Mouse (Mus musculus): ENCODE measurements around the gene Tmem182. TPM values are rescaled to one million over a fixed set of nuclear protein-coding genes. Genes with fewer than 3 reads are reported as not detected.

Tmem182 gene
- polyA plus RNA-seq, 1 experiment: 0.35 TPM

- Histone ChIP-seq H3K36me3 (ENCODE audit: control insufficient read depth, insufficient read depth) (no peaks in the 10 kb centered on the region), H3K27me3 (ENCODE audit: control insufficient read depth, insufficient read depth, insufficient read length) (no peaks in the 10 kb centered on the region), H3K4me3 (ENCODE audit: insufficient read depth, poor library complexity, severe bottlenecking) (no peak overlapping the region), H3K79me2 (ENCODE audit: control insufficient read depth, insufficient read depth) (no peaks in the 10 kb centered on the region), H3ac (ENCODE audit: control insufficient read depth, insufficient read length, low read depth) (no peak overlapping the region), H3K79me3 (ENCODE audit: low read depth) (no peaks in the 10 kb centered on the region)
- no peak for TF ChIP-seq CTCF (IDR thresholded peaks at IDR 0.05; ENCODE audit: control insufficient read depth, insufficient read depth, insufficient read length)
- no peak for TF ChIP-seq MYOD1 (IDR thresholded peaks at IDR 0.05; ENCODE audit: control insufficient read depth, insufficient read length, low read depth)
- no peak for TF ChIP-seq CEBPB (IDR thresholded peaks at IDR 0.05; ENCODE audit: low read depth)
- TF ChIP-seq MAX (IDR thresholded peaks at IDR 0.05): no peak
Observed at GRCm38 (mm10) chr1:40884943-40885342, 79.5 kb downstream of the Tmem182 start.

GRCm38 (mm10) chr1:40887673-40888072, 82.3 kb downstream of the Tmem182 start:
- TF ChIP-seq CEBPB (IDR thresholded peaks at IDR 0.05; ENCODE audit: low read depth): no peak
- TF ChIP-seq MYOG (IDR thresholded peaks at IDR 0.05; ENCODE audit: control insufficient read depth, extremely low read depth, insufficient read length): no peak
- no peak for TF ChIP-seq FOSL1 (IDR thresholded peaks at IDR 0.05; ENCODE audit: insufficient read depth, low read length, poor library complexity, severe bottlenecking)
- TF ChIP-seq USF1 (IDR thresholded peaks at IDR 0.05; ENCODE audit: low read depth): no peak
- no peak for TF ChIP-seq MAX (IDR thresholded peaks at IDR 0.05)
- no peak for TF ChIP-seq CTCF (IDR thresholded peaks at IDR 0.05; ENCODE audit: control insufficient read depth, insufficient read depth, insufficient read length)
- no peak for TF ChIP-seq MYOD1 (IDR thresholded peaks at IDR 0.05; ENCODE audit: control insufficient read depth, insufficient read length, low read depth)
- Histone ChIP-seq H3K79me2 (ENCODE audit: control insufficient read depth, insufficient read depth) (no peaks in the 10 kb centered on the region), H3K4me3 (ENCODE audit: insufficient read depth, poor library complexity, severe bottlenecking) (no peak overlapping the region), H3K36me3 (ENCODE audit: control insufficient read depth, insufficient read depth) (no peaks in the 10 kb centered on the region), H3ac (ENCODE audit: control insufficient read depth, insufficient read length, low read depth) (no peak overlapping the region), H3K79me3 (ENCODE audit: low read depth) (no peaks in the 10 kb centered on the region), H3K27me3 (ENCODE audit: control insufficient read depth, insufficient read depth, insufficient read length) (no peaks in the 10 kb centered on the region)

GRCm38 (mm10) chr1:40888396-40889040, 83.1 kb downstream of the Tmem182 start:
- TF ChIP-seq MYOG (IDR thresholded peaks at IDR 0.05; ENCODE audit: control insufficient read depth, extremely low read depth, insufficient read length) (no peak), CTCF (IDR thresholded peaks at IDR 0.05; ENCODE audit: control insufficient read depth, insufficient read depth, insufficient read length) (no peak), USF1 (IDR thresholded peaks at IDR 0.05; ENCODE audit: low read depth) (no peak), MAX (IDR thresholded peaks at IDR 0.05) (no peak), FOSL1 (IDR thresholded peaks at IDR 0.05; ENCODE audit: insufficient read depth, low read length, poor library complexity, severe bottlenecking) (no peak), CEBPB (IDR thresholded peaks at IDR 0.05; ENCODE audit: low read depth) (no peak), MYOD1 (IDR thresholded peaks at IDR 0.05; ENCODE audit: control insufficient read depth, insufficient read length, low read depth) (no peak)
- Histone ChIP-seq H3K79me3 (ENCODE audit: low read depth) (no peaks in the 10 kb centered on the region), H3K4me3 (ENCODE audit: insufficient read depth, poor library complexity, severe bottlenecking) (no peak overlapping the region), H3K36me3 (ENCODE audit: control insufficient read depth, insufficient read depth) (no peaks in the 10 kb centered on the region), H3K27me3 (ENCODE audit: control insufficient read depth, insufficient read depth, insufficient read length) (no peaks in the 10 kb centered on the region), H3K79me2 (ENCODE audit: control insufficient read depth, insufficient read depth) (no peaks in the 10 kb centered on the region), H3ac (ENCODE audit: control insufficient read depth, insufficient read length, low read depth) (no peak overlapping the region)

- Histone ChIP-seq H3K4me3 (ENCODE audit: insufficient read depth, poor library complexity, severe bottlenecking) (no peak overlapping the region), H3K36me3 (ENCODE audit: control insufficient read depth, insufficient read depth) (no peaks in the 10 kb centered on the region), H3K79me2 (ENCODE audit: control insufficient read depth, insufficient read depth) (no peaks in the 10 kb centered on the region), H3ac (ENCODE audit: control insufficient read depth, insufficient read length, low read depth) (no peak overlapping the region), H3K79me3 (ENCODE audit: low read depth) (no peaks in the 10 kb centered on the region), H3K27me3 (ENCODE audit: control insufficient read depth, insufficient read depth, insufficient read length) (no peaks in the 10 kb centered on the region)
- TF ChIP-seq MYOG (IDR thresholded peaks at IDR 0.05; ENCODE audit: control insufficient read depth, extremely low read depth, insufficient read length) (no peak), MYOD1 (IDR thresholded peaks at IDR 0.05; ENCODE audit: control insufficient read depth, insufficient read length, low read depth) (no peak), USF1 (IDR thresholded peaks at IDR 0.05; ENCODE audit: low read depth) (no peak)
Observed at GRCm38 (mm10) chr1:40889617-40890016, 84.2 kb downstream of the Tmem182 start.

- Histone ChIP-seq H3K79me3 (ENCODE audit: low read depth) (no peaks in the 10 kb centered on the region), H3K4me3 (ENCODE audit: insufficient read depth, poor library complexity, severe bottlenecking) (no peak overlapping the region), H3K27me3 (ENCODE audit: control insufficient read depth, insufficient read depth, insufficient read length) (no peaks in the 10 kb centered on the region), H3K79me2 (ENCODE audit: control insufficient read depth, insufficient read depth) (no peaks in the 10 kb centered on the region), H3K36me3 (ENCODE audit: control insufficient read depth, insufficient read depth) (no peaks in the 10 kb centered on the region), H3ac (ENCODE audit: control insufficient read depth, insufficient read length, low read depth) (no peak overlapping the region)
- TF ChIP-seq CTCF (IDR thresholded peaks at IDR 0.05; ENCODE audit: control insufficient read depth, insufficient read depth, insufficient read length) (no peak), MYOD1 (IDR thresholded peaks at IDR 0.05; ENCODE audit: control insufficient read depth, insufficient read length, low read depth) (no peak), FOSL1 (IDR thresholded peaks at IDR 0.05; ENCODE audit: insufficient read depth, low read length, poor library complexity, severe bottlenecking) (no peak), MYOG (IDR thresholded peaks at IDR 0.05; ENCODE audit: control insufficient read depth, extremely low read depth, insufficient read length) (no peak), MAX (IDR thresholded peaks at IDR 0.05) (no peak), USF1 (IDR thresholded peaks at IDR 0.05; ENCODE audit: low read depth) (no peak), CEBPB (IDR thresholded peaks at IDR 0.05; ENCODE audit: low read depth) (no peak)
Observed at GRCm38 (mm10) chr1:40890246-40890645, 84.8 kb downstream of the Tmem182 start.

- Histone ChIP-seq H3K79me2 (ENCODE audit: control insufficient read depth, insufficient read depth) (no peaks in the 10 kb centered on the region), H3K4me3 (ENCODE audit: insufficient read depth, poor library complexity, severe bottlenecking) (no peak overlapping the region), H3ac (ENCODE audit: control insufficient read depth, insufficient read length, low read depth) (no peak overlapping the region), H3K79me3 (ENCODE audit: low read depth) (no peaks in the 10 kb centered on the region), H3K36me3 (ENCODE audit: control insufficient read depth, insufficient read depth) (no peaks in the 10 kb centered on the region), H3K27me3 (ENCODE audit: control insufficient read depth, insufficient read depth, insufficient read length) (no peaks in the 10 kb centered on the region)
- no peak for TF ChIP-seq FOSL1 (IDR thresholded peaks at IDR 0.05; ENCODE audit: insufficient read depth, low read length, poor library complexity, severe bottlenecking)
- no peak for TF ChIP-seq MAX (IDR thresholded peaks at IDR 0.05)
- no peak for TF ChIP-seq CTCF (IDR thresholded peaks at IDR 0.05; ENCODE audit: control insufficient read depth, insufficient read depth, insufficient read length)
- TF ChIP-seq MYOD1 (IDR thresholded peaks at IDR 0.05; ENCODE audit: control insufficient read depth, insufficient read length, low read depth): no peak
- TF ChIP-seq USF1 (IDR thresholded peaks at IDR 0.05; ENCODE audit: low read depth): no peak
Observed at GRCm38 (mm10) chr1:40903712-40904111, 98.3 kb downstream of the Tmem182 start.

Other genes starting within 250 kb of the Tmem182 start
- gene Slc9a4, start 225.5 kb upstream of the Tmem182 start, polyA plus RNA-seq (2012; fragmentation: generic; extraction: Trizol): 0.07 TPM
- 6.9 TPM for gene Slc9a2, start 125.0 kb upstream of the Tmem182 start, polyA plus RNA-seq (2012; fragmentation: generic; extraction: Trizol)
- 1.2 TPM for gene Mfsd9, start 14.9 kb upstream of the Tmem182 start, polyA plus RNA-seq (2012; fragmentation: generic; extraction: Trizol)